Mouse (Mus musculus) frontal cortex, postnatal 14 days (tissue): ENCODE measurements at regions not wholly inside any gene's neighbourhood (a gene's known extent, or its start where the extent isn't known, plus 50 kb on each side); places are given as distances from the start of the nearest gene placed in this dataset.

Source experiments
- DNase-seq, 2 experiments: peaks; one replicate each; pipeline ENCODE4 v3.0.0; 2022; ENCODE audit warnings: low spot score in 2 of 2

- DNase-seq: no peak
Measured at GRCm38 (mm10) chr6:11796361-11796760, 110.9 kb downstream of the Ndufa4 start.

- DNase-seq: peak; percentile 10 to 29
Measured at GRCm38 (mm10) chr6:11793366-11793765, 113.9 kb downstream of the Ndufa4 start.

GRCm38 (mm10) chr6:11792186-11792585, 115.1 kb downstream of the Ndufa4 start:
- no peak for DNase-seq

- no peak for DNase-seq
Measured at GRCm38 (mm10) chr6:11791056-11791455, 116.2 kb downstream of the Ndufa4 start.

- no peak for DNase-seq
Measured at GRCm38 (mm10) chr6:11773992-11774391, 133.3 kb downstream of the Ndufa4 start.

- no peak for DNase-seq
Measured at GRCm38 (mm10) chr6:11762912-11763311, 144.4 kb downstream of the Ndufa4 start.

- no peak for DNase-seq
Measured at GRCm38 (mm10) chr6:11737667-11738066, 169.6 kb downstream of the Ndufa4 start.

- DNase-seq: no peak
Measured at GRCm38 (mm10) chr6:11731126-11731525, 176.2 kb downstream of the Ndufa4 start.

GRCm38 (mm10) chr6:11730667-11731066, 176.6 kb downstream of the Ndufa4 start:
- DNase-seq: no peak

- DNase-seq: no peak
Measured at GRCm38 (mm10) chr6:11727806-11728205, 179.5 kb downstream of the Ndufa4 start.

- DNase-seq: no peak
Measured at GRCm38 (mm10) chr6:11727370-11727769, 179.9 kb downstream of the Ndufa4 start.

GRCm38 (mm10) chr6:11723519-11723918, 183.8 kb downstream of the Ndufa4 start:
- DNase-seq: no peak

GRCm38 (mm10) chr6:11720274-11720673, 187.0 kb downstream of the Ndufa4 start:
- no peak for DNase-seq

- DNase-seq: no peak
Measured at GRCm38 (mm10) chr6:11710581-11710980, 196.7 kb downstream of the Ndufa4 start.

GRCm38 (mm10) chr6:11709465-11709864, 197.8 kb downstream of the Ndufa4 start:
- DNase-seq: no peak
